22 mouse cellular contexts compared by ENCODE assay signal in genomic region chr16:21353111-21353510, GRCm38 (mm10).
A peak's percentile ranks its signal among the peaks of the same experiment; 100 is the strongest.
DNase-seq lines count a peak whose midpoint lies in the region; ATAC-seq and TF ChIP-seq lines count a peak whose summit lies in the region.
"Had no signal": no experiment of that assay in that cellular context is flagged by ENCODE, and none has a peak within 500 bp of the region (broad histone marks: within the 10 kb centered on the region; RNA-seq: fewer than 3 reads in every experiment).

No protein-coding gene starts in this region.

- no peaks in the 10 kb centered on the region for H3K79me3 ChIP-seq in C2C12 (ENCODE audit: low read depth)

- no peak overlapping the region for H3K9ac ChIP-seq in kidney, embryonic 15.5 days
- no peak overlapping the region for H3K9ac ChIP-seq in embryonic facial prominence, embryonic 12.5 days
- no peak overlapping the region for H3K9ac ChIP-seq in limb, embryonic 13.5 days
- H3K9ac ChIP-seq: forebrain, embryonic 15.5 days; heart, embryonic 13.5 days; liver, embryonic 13.5 days; midbrain, embryonic 12.5 days had no signal

- H3K4me2 ChIP-seq in kidney, embryonic 15.5 days, result no peak overlapping the region; the same call in 1 of the 2 replicates
- H3K4me2 ChIP-seq in embryonic facial prominence, embryonic 12.5 days (replicated peaks), result 0 out of 2 replicates have a peak overlapping the region, but pooled peaks have one; percentile 7
- peak overlapping the region; percentile 33 for H3K4me2 ChIP-seq in limb, embryonic 13.5 days (replicated peaks)
- H3K4me2 ChIP-seq: forebrain, embryonic 15.5 days; heart, embryonic 13.5 days; liver, embryonic 13.5 days; midbrain, embryonic 12.5 days had no signal

- DNase-seq in kidney, adult 9 months, result no peak
- no peak for DNase-seq in lung, postnatal 10 days
- DNase-seq in c-Kit-positive CD71-positive TER-119-positive erythroid progenitor cells, embryonic 14.5 days (ENCODE audit: low spot score), result no peak
- no peak for DNase-seq in retina, embryonic 14.5 days (ENCODE audit: low spot score)
- DNase-seq: adrenal gland, postnatal 14 days; cerebellum, adult 9-10 months; gastrocnemius, postnatal 10 days; heart, adult 11 months; heart, postnatal 14 days; kidney, postnatal 25 days; liver, embryonic 13.5 days; lung, adult 2 months; thymus, postnatal 14 days had no signal

- H3K27ac ChIP-seq in kidney, embryonic 15.5 days, result no peak overlapping the region
- peak overlapping the region; percentile 69 for H3K27ac ChIP-seq in embryonic facial prominence, embryonic 12.5 days
- H3K27ac ChIP-seq in limb, embryonic 13.5 days, result no peak overlapping the region
- H3K27ac ChIP-seq: forebrain, embryonic 15.5 days; heart, embryonic 13.5 days; liver, embryonic 13.5 days; midbrain, embryonic 12.5 days; stomach, postnatal 0 days had no signal

- H3K36me3 ChIP-seq in kidney, embryonic 15.5 days, result no peaks in the 10 kb centered on the region
- H3K36me3 ChIP-seq in C2C12 (ENCODE audit: control insufficient read depth, insufficient read depth), result no peaks in the 10 kb centered on the region
- no peaks in the 10 kb centered on the region for H3K36me3 ChIP-seq in embryonic facial prominence, embryonic 12.5 days
- no peaks in the 10 kb centered on the region for H3K36me3 ChIP-seq in limb, embryonic 13.5 days
- H3K36me3 ChIP-seq: forebrain, embryonic 15.5 days; heart, embryonic 13.5 days; liver, embryonic 13.5 days; midbrain, embryonic 12.5 days had no signal

- 0 out of 2 replicates have a peak, but pooled peaks have one; percentile 20 for ATAC-seq in kidney, embryonic 15.5 days (replicated peaks; ENCODE audit: low FRiP score)
- 0 out of 2 replicates have a peak, but pooled peaks have one; percentile 14 for ATAC-seq in embryonic facial prominence, embryonic 12.5 days (ENCODE audit: insufficient number of reproducible peaks, insufficient read depth, low FRiP score, low TSS enrichment)
- ATAC-seq in limb, embryonic 13.5 days (ENCODE audit: low FRiP score, low read depth), result no peak
- ATAC-seq: activated CD4-positive, CD25-positive, alpha-beta regulatory T cell, adult 4 months; forebrain, embryonic 15.5 days had no signal

- no peak overlapping the region for H3K4me3 ChIP-seq in kidney, embryonic 15.5 days (replicated peaks)
- no peak overlapping the region for H3K4me3 ChIP-seq in C2C12 (ENCODE audit: insufficient read depth, poor library complexity, severe bottlenecking)
- H3K4me3 ChIP-seq in embryonic facial prominence, embryonic 12.5 days, result no peak overlapping the region
- H3K4me3 ChIP-seq in limb, embryonic 13.5 days, result no peak overlapping the region
- H3K4me3 ChIP-seq: forebrain, embryonic 15.5 days; heart, embryonic 13.5 days; liver, embryonic 13.5 days; midbrain, embryonic 12.5 days had no signal

- 47% methylated on average over 5 of the region's 5 CpGs for WGBS in kidney, embryonic 15.5 days
- 36% methylated on average over 5 of the region's 5 CpGs for WGBS in embryonic facial prominence, embryonic 12.5 days
- whole genome bisulfite sequencing in limb, embryonic 13.5 days, result 35% methylated on average over 5 of the region's 5 CpGs

- TF ChIP-seq CTCF in C2C12 (IDR thresholded peaks at IDR 0.05; ENCODE audit: control insufficient read depth, insufficient read depth, insufficient read length), result no peak

- no peaks in the 10 kb centered on the region for H3K79me2 ChIP-seq in C2C12 (ENCODE audit: control insufficient read depth, insufficient read depth)

- H3ac ChIP-seq in C2C12 (ENCODE audit: control insufficient read depth, insufficient read length, low read depth), result no peak overlapping the region

- 0 out of 2 replicates have a peak, but pooled peaks cover 4% of the 10 kb centered on the region for H3K27me3 ChIP-seq in kidney, embryonic 15.5 days
- no peaks in the 10 kb centered on the region for H3K27me3 ChIP-seq in C2C12 (ENCODE audit: control insufficient read depth, insufficient read depth, insufficient read length)
- no peaks in the 10 kb centered on the region for H3K27me3 ChIP-seq in embryonic facial prominence, embryonic 12.5 days
- H3K27me3 ChIP-seq in limb, embryonic 13.5 days, result no peaks in the 10 kb centered on the region
- H3K27me3 ChIP-seq: forebrain, embryonic 15.5 days; midbrain, embryonic 12.5 days had no signal

- H3K4me1 ChIP-seq in kidney, embryonic 15.5 days, result peaks cover 13% of the 10 kb centered on the region
- peaks cover 27% of the 10 kb centered on the region for H3K4me1 ChIP-seq in embryonic facial prominence, embryonic 12.5 days
- H3K4me1 ChIP-seq in limb, embryonic 13.5 days, result peaks cover 12% of the 10 kb centered on the region

- no peaks in the 10 kb centered on the region for H3K9me3 ChIP-seq in kidney, embryonic 15.5 days (replicated peaks)
- H3K9me3 ChIP-seq in embryonic facial prominence, embryonic 12.5 days, result no peaks in the 10 kb centered on the region
- H3K9me3 ChIP-seq in limb, embryonic 13.5 days, result no peaks in the 10 kb centered on the region
- H3K9me3 ChIP-seq: forebrain, embryonic 15.5 days; heart, embryonic 13.5 days; liver, embryonic 13.5 days; midbrain, embryonic 12.5 days had no signal

TF ChIP-seq in C2C12, 6 proteins besides CTCF, POLR2A, EP300 and RAD21:
- TF ChIP-seq MAX (IDR thresholded peaks at IDR 0.05) (peak; percentile 62), MYOD1 (IDR thresholded peaks at IDR 0.05; ENCODE audit: control insufficient read depth, insufficient read length, low read depth) (peak; percentile 16), FOSL1 (IDR thresholded peaks at IDR 0.05; ENCODE audit: insufficient read depth, low read length, poor library complexity, severe bottlenecking) (peak; percentile 80), MYOG (IDR thresholded peaks at IDR 0.05; ENCODE audit: control insufficient read depth, extremely low read depth, insufficient read length) (no peak), CEBPB (IDR thresholded peaks at IDR 0.05; ENCODE audit: low read depth) (no peak), USF1 (IDR thresholded peaks at IDR 0.05; ENCODE audit: low read depth) (no peak)
